Mouse (Mus musculus) liver, embryonic 14.5 days (tissue): ENCODE data around the gene Mast1. TPM values are rescaled to one million over a fixed set of nuclear protein-coding genes. Genes with fewer than 3 reads are reported as not detected.

Source experiments
- ATAC-seq: fragments of 200-750 bp; cut with Nextera tagmentation; 2 replicates; pipeline ENCODE4 v1.8.0; 2017; ENCODE audit warnings: moderate number of reproducible peaks, mild to moderate bottlenecking, moderate library complexity; ENCODE audit not compliant: insufficient read depth
- DNase-seq, 3 experiments: peaks; one replicate each; pipeline ENCODE4 v3.0.0-alpha.2; 2012 to 2013; ENCODE audit warnings: low read depth in 3 of 3, low spot score in 3 of 3
- H3K27ac ChIP-seq: fragments of 300-500 bp; sonication (generic); 2 replicates; pipeline ENCODE4 v1.5.1; 2014; ENCODE audit warnings: moderate library complexity, mild to moderate bottlenecking, control low read depth, inconsistent platforms
- H3K27me3 ChIP-seq: fragments of 300-500 bp; sonication (generic); 2 replicates; pipeline ENCODE4 v1.6.1; 2014; ENCODE audit warnings: mild to moderate bottlenecking, low read length, moderate library complexity; ENCODE audit not compliant: control insufficient read depth, insufficient read depth
- H3K36me3 ChIP-seq: fragments of 300-500 bp; sonication (generic); replicated peaks from 2 replicates; pipeline ENCODE4 v1.6.1; 2014; ENCODE audit warnings: low read depth; ENCODE audit not compliant: control insufficient read depth, insufficient read depth
- H3K4me1 ChIP-seq, 2 experiments: fragments of 200-500 bp in 1 of 2; fragments of 300-500 bp in 1 of 2; sonication (generic) in 1 of 2; replicated peaks; 2 replicates each; pipeline ENCODE4 v1.6.1; 2012 to 2014; ENCODE audit warnings: antibody characterized with exemption in 1 of 2, inconsistent platforms in 1 of 2, low read length in 1 of 2; ENCODE audit not compliant: control insufficient read depth in 2 of 2, insufficient read depth in 2 of 2
- H3K4me2 ChIP-seq: fragments of 300-500 bp; sonication (generic); 2 replicates; pipeline ENCODE4 v1.6.1; 2014; ENCODE audit warnings: low read depth, mild to moderate bottlenecking, control low read depth, moderate library complexity
- H3K4me3 ChIP-seq, 2 experiments: fragments of 200-500 bp in 1 of 2; fragments of 300-500 bp in 1 of 2; sonication (generic) in 1 of 2; 2 replicates each; pipeline ENCODE4 v1.5.1; 2012 to 2014; ENCODE audit warnings: low read depth in 2 of 2, low read length in 2 of 2, mild to moderate bottlenecking in 2 of 2, control low read depth in 1 of 2, inconsistent platforms in 1 of 2, moderate library complexity in 1 of 2; ENCODE audit not compliant: insufficient read depth in 1 of 2
- H3K9ac ChIP-seq: fragments of 300-500 bp; sonication (generic); replicated peaks from 2 replicates; pipeline ENCODE4 v1.6.1; 2014; ENCODE audit warnings: mild to moderate bottlenecking, control low read depth, moderate library complexity
- H3K9me3 ChIP-seq: fragments of 300-500 bp; sonication (generic); 2 replicates; pipeline ENCODE4 v1.6.1; 2016; ENCODE audit warnings: low read length, mixed read lengths; ENCODE audit not compliant: control insufficient read depth
- CTCF ChIP-seq: IDR thresholded peaks from 2 replicates; pipeline ENCODE4 v1.5.1; 2016; ENCODE audit warnings: antibody characterized with exemption, low read depth, control low read depth
- EP300 ChIP-seq: IDR thresholded peaks from 2 replicates; pipeline ENCODE4 v1.6.1; 2016; ENCODE audit warnings: antibody characterized with exemption, low read depth
- WGBS: fragments of 180-500 bp; shearing (Covaris S2); extraction: QIAGEN DNeasy Blood & Tissue Kit; methylation state at CpG from one replicate; pipeline ENCODE4 v1.1.7; 2014; ENCODE audit not compliant: insufficient replicate concordance; 5-methylcytosine and 5-hydroxymethylcytosine counted together
- polyA plus RNA-seq, 2 experiments: library from polyadenylated mRNA; depleted of rRNA in 1 of 2; stranded (reverse) in 1 of 2; unstranded in 1 of 2; fragments of >200 nt; fragmentation: Nextera tagmentation in 1 of 2; extraction: Ambion mirVana in 1 of 2; gene quantifications; 2 replicates each; pipeline versions ENCODE4 v1.2.1 to v1.2.3; 2012 to 2014

Gene Mast1
- polyA plus RNA-seq, 2 experiments, result 0.06 to 0.14 TPM

DNA sequence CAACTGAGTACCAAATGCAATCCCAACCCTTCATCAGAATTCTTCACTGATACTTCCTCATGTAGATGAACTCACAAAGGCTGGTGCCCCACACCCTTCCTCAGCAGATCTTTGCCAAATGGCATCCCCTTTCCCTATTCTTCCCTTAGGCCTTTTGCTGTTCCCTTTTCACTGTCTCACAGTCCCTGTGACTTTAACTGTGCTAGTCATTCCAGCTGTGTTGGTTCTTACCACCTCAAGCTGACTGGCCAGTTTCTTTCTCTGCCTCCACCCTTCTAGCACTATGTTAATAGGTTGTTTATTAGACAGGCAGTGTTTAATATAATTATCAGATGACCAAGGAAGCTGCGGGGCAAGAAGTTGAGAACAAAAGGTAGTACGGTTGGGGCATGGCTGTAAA lies 31.5 kb upstream of the Mast1 start:
- Histone ChIP-seq H3K4me1 (peaks cover 49 to 56% of the 10 kb centered on the region in 2 experiments), H3K4me2 (peak overlapping the region; percentile 95), H3K27ac (peak overlapping the region; percentile 97), H3K27me3 (no peaks in the 10 kb centered on the region), H3K9me3 (no peaks in the 10 kb centered on the region), H3K9ac (peak overlapping the region; percentile 92), H3K4me3 (peak overlapping the region; percentile 89 to 94), H3K36me3 (peaks cover 35% of the 10 kb centered on the region)
- ATAC-seq (no peak), DNase-seq (no peak)
- 13% methylated on average over 2 of the region's 2 CpGs for WGBS
- no peak for TF ChIP-seq CTCF
- no peak for TF ChIP-seq EP300

DNA sequence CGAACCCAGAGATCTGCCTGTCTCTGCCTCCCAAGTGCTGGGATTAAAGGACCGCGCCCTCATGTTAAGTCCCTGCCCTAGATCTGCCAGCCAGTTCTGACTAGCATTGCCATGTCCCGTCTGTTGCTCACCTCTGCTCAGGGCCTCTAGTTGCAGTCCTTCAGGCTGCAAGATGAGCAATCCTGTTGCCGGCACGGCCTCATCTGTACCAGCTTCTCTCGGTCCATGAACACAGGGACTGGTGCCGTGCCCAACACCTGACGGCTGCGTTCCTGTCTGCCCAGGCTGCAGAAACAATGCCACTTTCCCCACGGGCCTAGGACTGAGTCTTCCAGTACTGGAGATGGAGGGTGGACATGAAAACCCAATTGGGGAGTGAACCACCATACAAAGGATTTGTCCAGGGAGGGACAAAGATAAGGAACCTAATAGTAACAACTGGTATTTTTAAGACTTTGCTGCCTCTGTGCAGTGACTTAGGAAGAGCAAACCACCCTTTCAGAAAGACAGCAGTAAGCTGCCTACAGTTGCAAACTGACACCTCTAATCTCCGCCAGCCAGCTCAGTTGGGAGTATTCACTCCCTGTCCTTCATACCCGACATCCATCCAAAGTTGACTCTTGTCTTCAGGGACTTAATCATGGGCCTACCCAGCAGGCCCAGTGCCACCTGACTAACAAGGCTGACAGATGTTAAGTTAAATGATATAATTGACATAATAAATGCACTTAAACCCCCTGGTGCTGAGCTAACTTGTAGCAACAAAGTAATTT lies 30.6 kb upstream of the Mast1 start:
- ATAC-seq (no peak), DNase-seq (no peak)
- Histone ChIP-seq H3K27ac (peak overlapping the region; percentile 97), H3K4me2 (peak overlapping the region; percentile 95), H3K9ac (peak overlapping the region; percentile 92), H3K9me3 (no peaks in the 10 kb centered on the region), H3K4me1 (peaks cover 39 to 48% of the 10 kb centered on the region in 2 experiments), H3K36me3 (peaks cover 30% of the 10 kb centered on the region), H3K27me3 (no peaks in the 10 kb centered on the region), H3K4me3 (peak overlapping the region in 1 of 2 experiments; percentile 89; a peak in 2 of 4 replicates)
- 81% methylated on average over 13 of the region's 13 CpGs for WGBS
- no peak for TF ChIP-seq EP300
- TF ChIP-seq CTCF, result no peak

- Histone ChIP-seq H3K9me3 (no peaks in the 10 kb centered on the region), H3K4me2 (peak overlapping the region; percentile 95)
- no peak for TF ChIP-seq CTCF
Observed at GRCm38 (mm10) chr8:84966603-84967002, 29.4 kb upstream of the Mast1 start.

GRCm38 (mm10) chr8:84965731-84966291 lies 28.7 kb upstream of the Mast1 start:
- Histone ChIP-seq H3K27ac (peak overlapping the region; percentile 88), H3K4me1 (peaks cover 28 to 36% of the 10 kb centered on the region in 2 experiments), H3K4me3 (peak overlapping the region; percentile 84 to 91), H3K9ac (peak overlapping the region; percentile 86), H3K4me2 (peak overlapping the region; percentile 95), H3K27me3 (no peaks in the 10 kb centered on the region), H3K9me3 (no peaks in the 10 kb centered on the region), H3K36me3 (peaks cover 29% of the 10 kb centered on the region)
- TF ChIP-seq EP300, result no peak
- peak; percentile 10; the same call in 1 of the 2 replicates for TF ChIP-seq CTCF
- ATAC-seq, result peak; percentile 75
- under 1% methylated on average over 41 of the region's 41 CpGs for WGBS
- peak; percentile 95 to 96 (median 95) for DNase-seq

More at GRCm38 (mm10) chr8:84966603-84967002, 29.4 kb upstream of the Mast1 start:
- H3K27ac ChIP-seq, result peak overlapping the region; percentile 88
- 16% methylated on average over 3 of the region's 3 CpGs for WGBS
- H3K36me3 ChIP-seq, result peaks cover 29% of the 10 kb centered on the region
- no peaks in the 10 kb centered on the region for H3K27me3 ChIP-seq
- peak overlapping the region; percentile 63 for H3K9ac ChIP-seq
- peak overlapping the region; percentile 14 to 91 for H3K4me3 ChIP-seq
- ATAC-seq (no peak), DNase-seq (no peak)
- H3K4me1 ChIP-seq, result peaks cover 28 to 40% of the 10 kb centered on the region in 2 experiments

GRCm38 (mm10) chr8:84963952-84964351 lies 26.8 kb upstream of the Mast1 start:
- no peak overlapping the region for H3K27ac ChIP-seq
- no peak for ATAC-seq
- no peak for DNase-seq
- no peak overlapping the region for H3K4me3 ChIP-seq
- H3K4me1 ChIP-seq, result peaks cover 28 to 36% of the 10 kb centered on the region in 2 experiments
- no peak for TF ChIP-seq EP300
- TF ChIP-seq CTCF, result peak; percentile 53
- H3K9me3 ChIP-seq, result no peaks in the 10 kb centered on the region
- 65% methylated on average over 4 of the region's 4 CpGs for WGBS
- H3K4me2 ChIP-seq, result peak overlapping the region; percentile 95
- peaks cover 30% of the 10 kb centered on the region for H3K36me3 ChIP-seq
- no peak overlapping the region for H3K9ac ChIP-seq
- H3K27me3 ChIP-seq, result no peaks in the 10 kb centered on the region
